In genomic region chr10:12823437-12824219, GRCm38 (mm10) we compare ENCODE assay signal across 13 mouse cellular contexts. TPM values are rescaled to one million over a fixed set of nuclear protein-coding genes. Genes with fewer than 3 reads are reported as not detected.
DNase-seq lines count a peak whose midpoint lies in the region; ATAC-seq and TF ChIP-seq lines count a peak whose summit lies in the region.
"Had no signal": no experiment of that assay in that cellular context is flagged by ENCODE, and none has a peak within 500 bp of the region (broad histone marks: within the 10 kb centered on the region; RNA-seq: fewer than 3 reads in every experiment).

No protein-coding gene starts in this region.

- H3K4me1 ChIP-seq in liver, postnatal 0 days (ENCODE audit: insufficient read depth) = peaks cover 7% of the 10 kb centered on the region
- H3K4me1 ChIP-seq in liver, embryonic 12.5 days = peaks cover 24% of the 10 kb centered on the region
- peaks cover 10% of the 10 kb centered on the region for H3K4me1 ChIP-seq in embryonic facial prominence, embryonic 14.5 days (ENCODE audit: control insufficient read depth, insufficient read depth, low read length)

- no peak overlapping the region for H3K4me3 ChIP-seq in liver, postnatal 0 days (ENCODE audit: low read depth, low read length)
- H3K4me3 ChIP-seq in liver, embryonic 12.5 days = no peak overlapping the region
- H3K4me3 ChIP-seq in embryonic facial prominence, embryonic 14.5 days (ENCODE audit: low read depth, low read length) = no peak overlapping the region
- H3K4me3 ChIP-seq: heart, embryonic 10.5 days; limb, embryonic 13.5 days had no signal

- DNase-seq in liver, postnatal 0 days = peak; percentile 41
- DNase-seq in embryonic facial prominence, embryonic 14.5 days (ENCODE audit: low spot score) = no peak
- DNase-seq in lung, postnatal 10 days = peak; percentile 47
- peak; percentile 55 for DNase-seq in thymus, postnatal 14 days
- no peak for DNase-seq in frontal cortex, adult 2 months (ENCODE audit: extremely low spot score in 1 of 2, low spot score in 1 of 2)
- DNase-seq in urinary bladder, postnatal 25 days (ENCODE audit: low spot score) = no peak
- DNase-seq in cerebellum, postnatal 14 days = no peak
- DNase-seq: right cerebral cortex, postnatal 14 days had no signal

- H3K4me2 ChIP-seq in liver, postnatal 0 days (ENCODE audit: low read depth, low read length) = no peak overlapping the region
- no peak overlapping the region for H3K4me2 ChIP-seq in liver, embryonic 12.5 days
- no peak overlapping the region for H3K4me2 ChIP-seq in embryonic facial prominence, embryonic 14.5 days (ENCODE audit: low read depth, low read length)
- H3K4me2 ChIP-seq: limb, embryonic 13.5 days had no signal

- TF ChIP-seq EP300 in liver, postnatal 0 days (IDR thresholded peaks at IDR 0.05; ENCODE audit: low read depth) = no peak

- H3K27ac ChIP-seq in liver, postnatal 0 days (ENCODE audit: low read depth) = 0 out of 2 replicates have a peak overlapping the region, but pooled peaks have one; percentile 6
- no peak overlapping the region for H3K27ac ChIP-seq in liver, embryonic 12.5 days
- H3K27ac ChIP-seq in embryonic facial prominence, embryonic 14.5 days (replicated peaks; ENCODE audit: low read depth, low read length) = 0 out of 2 replicates have a peak overlapping the region, but pooled peaks have one; percentile 8
- H3K27ac ChIP-seq: heart, embryonic 10.5 days; limb, embryonic 13.5 days had no signal

- no peaks in the 10 kb centered on the region for H3K36me3 ChIP-seq in liver, postnatal 0 days (replicated peaks; ENCODE audit: insufficient read depth, low read length)
- no peaks in the 10 kb centered on the region for H3K36me3 ChIP-seq in liver, embryonic 12.5 days
- H3K36me3 ChIP-seq in embryonic facial prominence, embryonic 14.5 days (ENCODE audit: control insufficient read depth, insufficient read depth, low read length) = no peaks in the 10 kb centered on the region; the same call in 1 of the 2 replicates
- H3K36me3 ChIP-seq: heart, embryonic 10.5 days; limb, embryonic 13.5 days had no signal

- WGBS in liver, postnatal 0 days (ENCODE audit: insufficient replicate concordance) = 63% methylated on average over 15 of the region's 15 CpGs
- 67% methylated on average over 15 of the region's 15 CpGs for WGBS in liver, embryonic 12.5 days (ENCODE audit: insufficient replicate concordance)
- 65% methylated on average over 15 of the region's 15 CpGs for WGBS in embryonic facial prominence, embryonic 14.5 days

- no peaks in the 10 kb centered on the region for H3K9me3 ChIP-seq in liver, postnatal 0 days (ENCODE audit: low read length)
- H3K9me3 ChIP-seq in liver, embryonic 12.5 days (replicated peaks) = no peaks in the 10 kb centered on the region
- no peaks in the 10 kb centered on the region for H3K9me3 ChIP-seq in embryonic facial prominence, embryonic 14.5 days (ENCODE audit: control insufficient read depth, low read length)
- H3K9me3 ChIP-seq: heart, embryonic 10.5 days; limb, embryonic 13.5 days had no signal

- no peaks in the 10 kb centered on the region for H3K27me3 ChIP-seq in liver, postnatal 0 days (ENCODE audit: insufficient read depth, low read length)
- no peaks in the 10 kb centered on the region for H3K27me3 ChIP-seq in liver, embryonic 12.5 days (replicated peaks)
- H3K27me3 ChIP-seq in embryonic facial prominence, embryonic 14.5 days (replicated peaks; ENCODE audit: control insufficient read depth, insufficient read depth, low read length) = no peaks in the 10 kb centered on the region
- H3K27me3 ChIP-seq: limb, embryonic 13.5 days; Patski had no signal

- ATAC-seq in liver, postnatal 0 days = 0 out of 2 replicates have a peak, but pooled peaks have one; percentile 30
- ATAC-seq in liver, embryonic 12.5 days = no peak
- 0 out of 2 replicates have a peak, but pooled peaks have one; percentile 10 for ATAC-seq in embryonic facial prominence, embryonic 14.5 days (ENCODE audit: low read depth)
- ATAC-seq: intestine, embryonic 16.5 days; Patski had no signal

- TF ChIP-seq CTCF in liver, postnatal 0 days (IDR thresholded peaks at IDR 0.05; ENCODE audit: low read depth) = no peak

- no peak overlapping the region for H3K9ac ChIP-seq in liver, postnatal 0 days (replicated peaks)
- no peak overlapping the region for H3K9ac ChIP-seq in liver, embryonic 12.5 days
- H3K9ac ChIP-seq in embryonic facial prominence, embryonic 14.5 days (ENCODE audit: low read depth, low read length) = no peak overlapping the region
- H3K9ac ChIP-seq: limb, embryonic 13.5 days had no signal

RNA-seq across cellular contexts. Expression of gene Utrn, which starts 45.5 kb away (rescaled TPM):
- 8.0 and 9.7 TPM in 2 replicates for polyA plus RNA-seq in liver, postnatal 0 days (2015; fragmentation: Nextera tagmentation; extraction: Ambion mirVana)
- 14.9 and 15.3 TPM in 2 replicates for polyA plus RNA-seq in liver, embryonic 12.5 days (2016; fragmentation: Nextera tagmentation; extraction: Ambion mirVana)
- 69.2 and 73.3 TPM in 2 replicates for polyA plus RNA-seq in embryonic facial prominence, embryonic 14.5 days (2014; fragmentation: Nextera tagmentation; extraction: Ambion mirVana)
- polyA plus RNA-seq in frontal cortex, adult 2 months (2012; rRNA removed) = 28.0 and 29.9 TPM in 2 replicates

Comparison
In these comparisons a context has a peak if more than half of its experiments do, and no peak if none do; other contexts are left out.
1. DNase-seq: peak in liver, postnatal 0 days (single experiment), lung, postnatal 10 days (single experiment) and thymus, postnatal 14 days (single experiment); none in embryonic facial prominence, embryonic 14.5 days (single experiment), frontal cortex, adult 2 months (0 of 2), urinary bladder, postnatal 25 days (single experiment) and cerebellum, postnatal 14 days (0 of 2).